Mouse (Mus musculus) E14TG2a.4 (cell line): ENCODE results near the gene Arhgap6.

Experiments
- CTCF ChIP-seq: conservative IDR thresholded peaks from 2 replicates; pipeline ENCODE4 v1.5.1; 2014; ENCODE audit warnings: low read length
- NANOG ChIP-seq: IDR thresholded peaks from 2 replicates; pipeline ENCODE4 v1.6.1; 2014; ENCODE audit warnings: borderline replicate concordance, low read length, mixed read lengths
- POU5F1 ChIP-seq: IDR thresholded peaks from 2 replicates; pipeline ENCODE4 v1.6.1; 2014; ENCODE audit warnings: low read length, borderline replicate concordance

DNA sequence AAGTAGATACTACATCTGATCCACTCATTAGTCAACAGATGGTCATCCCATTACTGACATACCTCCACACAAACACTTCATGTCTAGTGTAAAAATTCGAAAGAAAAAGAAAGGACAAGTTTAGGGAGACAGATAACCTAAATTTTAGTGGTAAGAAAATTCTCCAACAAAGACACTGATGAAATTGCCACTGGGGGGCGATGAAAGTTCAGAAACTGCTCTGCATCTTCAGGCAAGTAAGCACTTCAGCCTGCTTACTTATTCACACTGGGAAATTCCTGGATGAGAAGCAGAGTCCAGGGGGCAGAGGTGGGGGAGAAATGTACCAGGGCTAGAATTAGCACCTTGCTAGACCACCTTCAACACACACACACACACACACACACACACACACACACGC, 537.4 kb downstream of the Arhgap6 start:
- no peak for TF ChIP-seq POU5F1
- TF ChIP-seq CTCF: no peak
- TF ChIP-seq NANOG: no peak
